Mouse (Mus musculus) bone marrow, adult 2 months (tissue): ENCODE data around the gene Atp8b4. TPM values are rescaled to one million over a fixed set of nuclear protein-coding genes. Genes with fewer than 3 reads are reported as not detected.

Experiments
- H3K27ac ChIP-seq: fragments of 200-500 bp; 2 replicates; pipeline ENCODE4 v1.5.1; 2012; ENCODE audit warnings: low read depth, mild to moderate bottlenecking, control low read depth, inconsistent platforms, low read length; ENCODE audit not compliant: control insufficient read depth, poor library complexity, insufficient read depth
- H3K4me1 ChIP-seq: fragments of 200-500 bp; 2 replicates; pipeline ENCODE4 v1.6.1; 2011; ENCODE audit warnings: low read length; ENCODE audit not compliant: control insufficient read depth, insufficient read depth
- H3K4me3 ChIP-seq: fragments of 200-500 bp; replicated peaks from 2 replicates; pipeline ENCODE3; 2011; ENCODE audit warnings: mild to moderate bottlenecking, low read depth, low read length, control low read depth; ENCODE audit not compliant: control insufficient read depth
- CTCF ChIP-seq: fragments of 200-500 bp; IDR thresholded peaks from 2 replicates; pipeline ENCODE4 v1.5.1; 2011; ENCODE audit warnings: low read length, control low read depth; ENCODE audit not compliant: control insufficient read depth, insufficient read depth
- POLR2A ChIP-seq: fragments of 200-500 bp; IDR thresholded peaks from 2 replicates; pipeline ENCODE4 v1.6.1; 2011; ENCODE audit warnings: low read depth, mild to moderate bottlenecking, control low read depth, low read length, borderline replicate concordance; ENCODE audit not compliant: control insufficient read depth
- WGBS: fragments of 180-500 bp; shearing (Covaris S2); methylation state at CpG from one replicate; pipeline ENCODE4 v1.1.7; 2018; 5-methylcytosine and 5-hydroxymethylcytosine counted together
- polyA plus RNA-seq: library from polyadenylated mRNA; stranded (reverse); fragments of >200 nt; gene quantifications from 2 replicates; pipeline ENCODE4 v1.2.4, GENCODE M21; 2011; ENCODE audit warnings: low replicate concordance; ENCODE audit not compliant: missing spikeins, insufficient read depth, insufficient read length

The Atp8b4 gene
- polyA plus RNA-seq, 1 experiment, result 25.1 TPM

GRCm38 (mm10) chr2:126490573-126490972 is 9.9 kb downstream of the Atp8b4 start:
- TF ChIP-seq POLR2A (no peak), CTCF (no peak)
- WGBS, result 29% methylated on average over 9 of the region's 9 CpGs
- Histone ChIP-seq H3K27ac (peak overlapping the region; percentile 85; the same call in 1 of the 2 replicates), H3K4me3 (peak overlapping the region; percentile 86), H3K4me1 (peaks cover 3% of the 10 kb centered on the region)

GRCm38 (mm10) chr2:126485262-126486017 is 15.0 kb downstream of the Atp8b4 start:
- WGBS, result 70% methylated on average over 11 of the region's 11 CpGs
- no peak for TF ChIP-seq CTCF
- TF ChIP-seq POLR2A, result no peak
- Histone ChIP-seq H3K4me1 (no peaks in the 10 kb centered on the region; the same call in 1 of the 2 replicates), H3K27ac (no peak overlapping the region), H3K4me3 (no peak overlapping the region)

- Histone ChIP-seq H3K4me1 (no peaks in the 10 kb centered on the region; the same call in 1 of the 2 replicates), H3K4me3 (no peak overlapping the region), H3K27ac (no peak overlapping the region)
- no peak for TF ChIP-seq POLR2A
- TF ChIP-seq CTCF, result no peak
- WGBS, result 46% methylated on average over 6 of the region's 6 CpGs
These were observed 17.1 kb downstream of the Atp8b4 start for GRCm38 (mm10) chr2:126483337-126483736.

DNA sequence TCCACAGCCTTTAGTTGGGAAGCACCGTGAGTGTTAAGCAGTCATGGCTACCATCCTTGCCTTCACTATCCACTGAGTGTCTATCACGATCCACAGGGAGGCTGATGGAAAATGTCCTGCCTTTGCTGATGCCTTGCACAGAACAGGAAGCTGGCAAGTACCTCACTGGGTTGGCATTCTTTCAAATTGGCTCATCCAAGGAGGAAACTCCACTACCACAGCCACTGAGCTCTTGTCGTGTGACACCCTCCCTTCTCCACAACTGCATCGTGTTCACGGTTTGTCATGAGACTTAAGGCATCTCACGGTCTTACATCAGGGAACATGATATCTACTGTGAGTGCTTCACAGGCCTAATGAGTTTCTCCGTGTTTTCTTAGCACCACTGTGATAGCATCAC is 22.9 kb downstream of the Atp8b4 start:
- Histone ChIP-seq H3K27ac (0 out of 2 replicates have a peak overlapping the region, but pooled peaks have one; percentile 1), H3K4me1 (peaks cover 8% of the 10 kb centered on the region), H3K4me3 (no peak overlapping the region)
- WGBS, result 25% methylated on average over 7 of the region's 7 CpGs
- no peak for TF ChIP-seq POLR2A

DNA sequence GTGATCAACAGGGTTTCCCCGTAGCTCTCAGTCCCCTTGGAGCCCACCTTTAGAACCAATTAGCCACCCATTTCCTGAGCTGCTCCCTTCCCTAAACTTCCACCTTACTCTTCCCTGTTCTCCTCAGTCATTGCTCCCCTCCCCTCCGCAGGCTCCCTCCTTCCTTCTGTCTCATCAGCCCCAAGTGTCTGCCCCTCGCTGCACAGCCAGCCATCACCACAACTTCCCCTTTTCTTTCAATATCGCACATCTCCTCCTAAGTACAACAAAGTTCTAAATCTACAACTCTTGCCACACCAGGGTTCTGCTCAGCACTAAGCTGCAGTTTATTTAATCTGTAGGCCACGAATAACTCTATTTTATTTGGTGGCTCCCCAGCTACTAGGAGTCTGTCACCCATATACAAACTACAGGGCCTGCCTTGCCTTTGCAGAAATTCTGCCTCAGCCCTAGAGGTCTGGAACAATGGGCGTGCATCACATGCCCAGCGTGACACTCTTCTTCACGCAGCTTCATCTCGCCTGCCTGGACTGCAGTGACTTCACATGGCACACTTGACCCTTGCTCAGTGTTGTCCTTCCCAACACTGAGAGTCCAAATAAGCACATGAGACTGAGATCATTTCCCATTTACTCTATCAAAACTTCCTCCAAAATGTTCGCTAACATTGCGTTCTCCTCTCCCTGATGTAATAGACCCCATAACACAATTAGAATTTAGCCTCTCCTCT is 24.6 kb downstream of the Atp8b4 start:
- Histone ChIP-seq H3K4me1 (peaks cover 10% of the 10 kb centered on the region), H3K4me3 (no peak overlapping the region), H3K27ac (peak overlapping the region; percentile 80)
- 14% methylated on average over 11 of the region's 11 CpGs for WGBS
- TF ChIP-seq CTCF, result no peak
- TF ChIP-seq POLR2A, result no peak

- TF ChIP-seq POLR2A, result no peak
- no peak for TF ChIP-seq CTCF
- H3K4me1 ChIP-seq, result peaks cover 13% of the 10 kb centered on the region
- no peak overlapping the region for H3K4me3 ChIP-seq
- 5% methylated on average over 6 of the region's 6 CpGs for WGBS
- H3K27ac ChIP-seq, result no peak overlapping the region
These were observed 26.5 kb downstream of the Atp8b4 start for GRCm38 (mm10) chr2:126474019-126474418.

- Histone ChIP-seq H3K27ac (peak overlapping the region; percentile 56; the same call in 1 of the 2 replicates), H3K4me1 (peaks cover 16% of the 10 kb centered on the region)
- WGBS, result 59% methylated on average over 5 of the region's 5 CpGs
These were observed 27.6 kb downstream of the Atp8b4 start for GRCm38 (mm10) chr2:126472836-126473235.

DNA sequence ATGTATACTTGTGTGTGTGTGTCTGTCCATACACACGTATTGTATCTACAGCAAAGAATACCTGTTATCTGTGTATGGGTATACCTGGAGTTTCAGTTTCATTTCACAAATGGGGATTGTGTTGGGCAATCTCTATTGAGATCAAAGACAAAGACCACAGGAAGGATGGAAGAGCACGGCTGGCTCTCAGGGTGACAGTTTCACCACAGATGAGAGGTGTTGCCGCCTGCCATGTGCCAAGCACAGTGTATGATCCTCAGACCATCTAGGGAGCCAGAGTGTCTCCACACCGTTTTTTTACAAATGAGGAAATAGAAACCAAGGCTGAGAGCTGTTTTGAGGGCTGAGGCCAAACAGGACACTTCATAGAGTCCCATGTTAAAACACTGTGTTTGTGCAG is 32.7 kb downstream of the Atp8b4 start:
- H3K27ac ChIP-seq, result peak overlapping the region; percentile 84

More at GRCm38 (mm10) chr2:126472836-126473235, 27.6 kb downstream of the Atp8b4 start:
- no peak for TF ChIP-seq CTCF
- no peak overlapping the region for H3K4me3 ChIP-seq

More for the DNA sequence above, 32.7 kb downstream of the Atp8b4 start:
- Histone ChIP-seq H3K4me1 (peaks cover 11% of the 10 kb centered on the region; the same call in 1 of the 2 replicates), H3K4me3 (no peak overlapping the region)
- TF ChIP-seq POLR2A, result no peak
- no peak for TF ChIP-seq CTCF
- 5% methylated on average over 4 of the region's 4 CpGs for WGBS
